Mouse (Mus musculus): ENCODE measurements around the gene Soat2.

DNA sequence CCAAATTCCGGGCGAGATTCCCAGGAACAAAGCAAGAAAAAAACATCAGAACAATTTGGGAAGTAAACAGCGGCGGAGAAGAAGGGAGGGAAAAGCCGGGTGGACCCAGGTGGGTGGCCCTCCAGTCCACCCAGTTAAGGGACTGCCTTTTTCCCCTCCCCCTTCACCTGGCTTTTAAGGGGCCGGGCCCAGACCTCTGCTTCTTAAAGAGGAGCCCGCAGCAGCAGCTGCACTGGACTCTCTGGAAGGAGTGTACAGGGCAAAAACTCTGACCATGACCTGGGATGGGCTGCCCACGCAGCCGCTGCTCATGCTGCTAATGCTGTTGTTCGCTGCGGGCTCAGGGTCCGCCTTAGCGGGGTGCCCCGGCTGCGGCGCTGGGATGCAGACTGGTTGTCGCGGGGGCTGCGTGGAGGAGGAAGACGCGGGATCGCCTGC, 6.0 kb upstream of the Soat2 start, which contains the start of gene Igfbp6:
- TF ChIP-seq POLR2A (IDR thresholded peaks at IDR 0.05; ENCODE audit: low read depth, low read length), result no peak
- TF ChIP-seq E2F4 (IDR thresholded peaks at IDR 0.05; ENCODE audit: insufficient replicate concordance, low read depth, low read length), result no peak
- no peak for TF ChIP-seq CTCF (conservative IDR thresholded peaks at IDR 0.05 in 1 of 2, IDR thresholded peaks at IDR 0.05 in 1 of 2; ENCODE audit: low read depth in 2 of 2, low read length in 2 of 2)
- TF ChIP-seq KAT2A (IDR thresholded peaks at IDR 0.05; ENCODE audit: insufficient replicate concordance, low read length), result no peak
- TF ChIP-seq TCF12 (IDR thresholded peaks at IDR 0.05; ENCODE audit: low read depth, low read length), result no peak
- no peak for TF ChIP-seq UBTF (IDR thresholded peaks at IDR 0.05; ENCODE audit: low read depth, low read length)

All from CH12.LX (cell line).